Mouse (Mus musculus): Measurements from ENCODE around the gene Dbi. TPM values are rescaled to one million over a fixed set of nuclear protein-coding genes. Genes with fewer than 3 reads are reported as not detected.

Gene Dbi
- polyA plus RNA-seq, 1 experiment from 2014 or later = 768 TPM

- 80% methylated on average over 19 of the region's 19 CpGs for WGBS
These were observed 11.0 kb downstream of the Dbi start for GRCm38 (mm10) chr1:120109741-120110432.

GRCm38 (mm10) chr1:120105556-120105959 lies 15.3 kb downstream of the Dbi start:
- ATAC-seq (ENCODE audit: insufficient number of reproducible peaks, insufficient read depth, low FRiP score, low read depth) = 0 out of 2 replicates have a peak, but pooled peaks have one; percentile 23
- no peaks in the 10 kb centered on the region for H3K27me3 ChIP-seq (ENCODE audit: control insufficient read depth, insufficient read depth, low read length)
- 52% methylated on average over 5 of the region's 5 CpGs for WGBS
- H3K9me3 ChIP-seq (ENCODE audit: control insufficient read depth, low read length) = no peaks in the 10 kb centered on the region
- no peak overlapping the region for H3K4me2 ChIP-seq (ENCODE audit: low read length)
- H3K36me3 ChIP-seq (ENCODE audit: control insufficient read depth, insufficient read depth, low read length) = no peaks in the 10 kb centered on the region
- H3K27ac ChIP-seq (replicated peaks in 1 of 2; ENCODE audit: control insufficient read depth in 1 of 2, insufficient read depth in 1 of 2, low read depth in 2 of 2, low read length in 2 of 2) = no peak overlapping the region
- no peaks in the 10 kb centered on the region for H3K4me1 ChIP-seq (ENCODE audit: control insufficient read depth in 2 of 2, insufficient read depth in 2 of 2, low read length in 2 of 2)
- no peak overlapping the region for H3K4me3 ChIP-seq (ENCODE audit: control insufficient read depth in 1 of 2, insufficient read depth in 1 of 2, low read depth in 1 of 2, low read length in 2 of 2)
- no peak overlapping the region for H3K9ac ChIP-seq (ENCODE audit: low read length)

More at GRCm38 (mm10) chr1:120109741-120110432, 11.0 kb downstream of the Dbi start:
- no peak overlapping the region for H3K9ac ChIP-seq (ENCODE audit: low read length)
- no peak for ATAC-seq (ENCODE audit: insufficient number of reproducible peaks, insufficient read depth, low FRiP score, low read depth)
- H3K4me2 ChIP-seq (ENCODE audit: low read length) = no peak overlapping the region
- H3K4me3 ChIP-seq (ENCODE audit: control insufficient read depth in 1 of 2, insufficient read depth in 1 of 2, low read depth in 1 of 2, low read length in 2 of 2) = no peak overlapping the region
- peaks cover 33% of the 10 kb centered on the region for H3K36me3 ChIP-seq (ENCODE audit: control insufficient read depth, insufficient read depth, low read length)
- H3K27me3 ChIP-seq (ENCODE audit: control insufficient read depth, insufficient read depth, low read length) = no peaks in the 10 kb centered on the region
- H3K27ac ChIP-seq (replicated peaks in 1 of 2; ENCODE audit: control insufficient read depth in 1 of 2, insufficient read depth in 1 of 2, low read depth in 2 of 2, low read length in 2 of 2) = no peak overlapping the region
- peaks cover 6% of the 10 kb centered on the region; the same call in 1 of the 2 replicates for H3K9me3 ChIP-seq (ENCODE audit: control insufficient read depth, low read length)
- H3K4me1 ChIP-seq (ENCODE audit: control insufficient read depth in 2 of 2, insufficient read depth in 2 of 2, low read length in 2 of 2) = no peaks in the 10 kb centered on the region

- no peak overlapping the region for H3K4me2 ChIP-seq (ENCODE audit: low read length)
- ATAC-seq (ENCODE audit: insufficient number of reproducible peaks, insufficient read depth, low FRiP score, low read depth) = no peak
- H3K9ac ChIP-seq (ENCODE audit: low read length) = no peak overlapping the region
- no peaks in the 10 kb centered on the region for H3K4me1 ChIP-seq (ENCODE audit: control insufficient read depth in 2 of 2, insufficient read depth in 2 of 2, low read length in 2 of 2)
- no peaks in the 10 kb centered on the region for H3K9me3 ChIP-seq (ENCODE audit: control insufficient read depth, low read length)
- H3K36me3 ChIP-seq (ENCODE audit: control insufficient read depth, insufficient read depth, low read length) = no peaks in the 10 kb centered on the region
- 79% methylated on average over 3 of the region's 3 CpGs for WGBS
- no peak overlapping the region for H3K27ac ChIP-seq (replicated peaks in 1 of 2; ENCODE audit: control insufficient read depth in 1 of 2, insufficient read depth in 1 of 2, low read depth in 2 of 2, low read length in 2 of 2)
- no peak overlapping the region for H3K4me3 ChIP-seq (ENCODE audit: control insufficient read depth in 1 of 2, insufficient read depth in 1 of 2, low read depth in 1 of 2, low read length in 2 of 2)
- H3K27me3 ChIP-seq (ENCODE audit: control insufficient read depth, insufficient read depth, low read length) = no peaks in the 10 kb centered on the region
These were observed 19.7 kb downstream of the Dbi start for GRCm38 (mm10) chr1:120101227-120101609.

- H3K4me3 ChIP-seq (ENCODE audit: control insufficient read depth in 1 of 2, insufficient read depth in 1 of 2, low read depth in 1 of 2, low read length in 2 of 2) = no peak overlapping the region
- H3K36me3 ChIP-seq (ENCODE audit: control insufficient read depth, insufficient read depth, low read length) = no peaks in the 10 kb centered on the region
- no peak overlapping the region for H3K27ac ChIP-seq (replicated peaks in 1 of 2; ENCODE audit: control insufficient read depth in 1 of 2, insufficient read depth in 1 of 2, low read depth in 2 of 2, low read length in 2 of 2)
- no peak overlapping the region for H3K9ac ChIP-seq (ENCODE audit: low read length)
- H3K4me1 ChIP-seq (ENCODE audit: control insufficient read depth in 2 of 2, insufficient read depth in 2 of 2, low read length in 2 of 2) = no peaks in the 10 kb centered on the region
- WGBS = 78% methylated on average over 8 of the region's 8 CpGs
- H3K9me3 ChIP-seq (ENCODE audit: control insufficient read depth, low read length) = no peaks in the 10 kb centered on the region
- H3K27me3 ChIP-seq (ENCODE audit: control insufficient read depth, insufficient read depth, low read length) = no peaks in the 10 kb centered on the region
- no peak for ATAC-seq (ENCODE audit: insufficient number of reproducible peaks, insufficient read depth, low FRiP score, low read depth)
- H3K4me2 ChIP-seq (ENCODE audit: low read length) = no peak overlapping the region
These were observed 20.2 kb downstream of the Dbi start for GRCm38 (mm10) chr1:120100456-120101226.

GRCm38 (mm10) chr1:120099483-120099882 lies 21.4 kb downstream of the Dbi start:
- WGBS = 59% methylated on average over 6 of the region's 6 CpGs
- no peak for ATAC-seq (ENCODE audit: insufficient number of reproducible peaks, insufficient read depth, low FRiP score, low read depth)
- H3K4me3 ChIP-seq (ENCODE audit: control insufficient read depth in 1 of 2, insufficient read depth in 1 of 2, low read depth in 1 of 2, low read length in 2 of 2) = no peak overlapping the region
- no peaks in the 10 kb centered on the region for H3K36me3 ChIP-seq (ENCODE audit: control insufficient read depth, insufficient read depth, low read length)
- no peaks in the 10 kb centered on the region for H3K9me3 ChIP-seq (ENCODE audit: control insufficient read depth, low read length)
- H3K9ac ChIP-seq (ENCODE audit: low read length) = no peak overlapping the region
- H3K4me2 ChIP-seq (ENCODE audit: low read length) = no peak overlapping the region
- no peak overlapping the region for H3K27ac ChIP-seq (replicated peaks in 1 of 2; ENCODE audit: control insufficient read depth in 1 of 2, insufficient read depth in 1 of 2, low read depth in 2 of 2, low read length in 2 of 2)
- no peaks in the 10 kb centered on the region for H3K4me1 ChIP-seq (ENCODE audit: control insufficient read depth in 2 of 2, insufficient read depth in 2 of 2, low read length in 2 of 2)
- H3K27me3 ChIP-seq (ENCODE audit: control insufficient read depth, insufficient read depth, low read length) = no peaks in the 10 kb centered on the region

GRCm38 (mm10) chr1:120098327-120098726 lies 22.6 kb downstream of the Dbi start:
- H3K9ac ChIP-seq (ENCODE audit: low read length) = no peak overlapping the region
- H3K4me3 ChIP-seq (ENCODE audit: control insufficient read depth in 1 of 2, insufficient read depth in 1 of 2, low read depth in 1 of 2, low read length in 2 of 2) = no peak overlapping the region
- H3K4me1 ChIP-seq (ENCODE audit: control insufficient read depth in 2 of 2, insufficient read depth in 2 of 2, low read length in 2 of 2) = no peaks in the 10 kb centered on the region
- no peaks in the 10 kb centered on the region for H3K27me3 ChIP-seq (ENCODE audit: control insufficient read depth, insufficient read depth, low read length)
- 14% methylated on average over 7 of the region's 7 CpGs for WGBS
- H3K9me3 ChIP-seq (ENCODE audit: control insufficient read depth, low read length) = no peaks in the 10 kb centered on the region
- no peak overlapping the region for H3K27ac ChIP-seq (replicated peaks in 1 of 2; ENCODE audit: control insufficient read depth in 1 of 2, insufficient read depth in 1 of 2, low read depth in 2 of 2, low read length in 2 of 2)
- no peak overlapping the region for H3K4me2 ChIP-seq (ENCODE audit: low read length)
- H3K36me3 ChIP-seq (ENCODE audit: control insufficient read depth, insufficient read depth, low read length) = no peaks in the 10 kb centered on the region
- no peak for ATAC-seq (ENCODE audit: insufficient number of reproducible peaks, insufficient read depth, low FRiP score, low read depth)

DNA sequence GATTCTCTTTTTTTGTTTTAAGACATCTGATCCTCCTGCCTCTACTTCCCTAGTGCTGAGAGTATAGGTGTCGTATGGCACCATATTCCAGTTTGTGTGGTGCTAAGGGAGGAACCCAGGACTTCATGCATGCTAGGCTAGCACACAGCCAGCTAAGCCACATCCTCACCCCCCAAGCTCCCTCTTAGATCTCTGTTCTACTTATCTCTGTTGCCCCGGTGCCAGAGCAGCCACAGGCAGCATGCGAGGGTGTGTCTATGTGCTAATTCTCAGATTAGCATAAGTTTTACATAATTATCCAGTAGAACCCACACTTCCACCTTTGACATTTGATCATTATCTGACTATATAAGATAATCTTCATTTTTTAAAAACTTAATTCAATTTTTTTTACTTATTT lies 26.0 kb downstream of the Dbi start:
- no peaks in the 10 kb centered on the region for H3K36me3 ChIP-seq (ENCODE audit: control insufficient read depth, insufficient read depth, low read length)
- no peak overlapping the region for H3K27ac ChIP-seq (replicated peaks in 1 of 2; ENCODE audit: control insufficient read depth in 1 of 2, insufficient read depth in 1 of 2, low read depth in 2 of 2, low read length in 2 of 2)
- no peaks in the 10 kb centered on the region; a peak in 1 of 4 replicates for H3K4me1 ChIP-seq (ENCODE audit: control insufficient read depth in 2 of 2, insufficient read depth in 2 of 2, low read length in 2 of 2)
- no peak overlapping the region for H3K4me2 ChIP-seq (ENCODE audit: low read length)
- no peaks in the 10 kb centered on the region for H3K9me3 ChIP-seq (ENCODE audit: control insufficient read depth, low read length)
- 44% methylated on average over 3 of the region's 3 CpGs for WGBS
- H3K27me3 ChIP-seq (ENCODE audit: control insufficient read depth, insufficient read depth, low read length) = no peaks in the 10 kb centered on the region
- no peak overlapping the region for H3K4me3 ChIP-seq (ENCODE audit: control insufficient read depth in 1 of 2, insufficient read depth in 1 of 2, low read depth in 1 of 2, low read length in 2 of 2)
- no peak for ATAC-seq (ENCODE audit: insufficient number of reproducible peaks, insufficient read depth, low FRiP score, low read depth)
- H3K9ac ChIP-seq (ENCODE audit: low read length) = no peak overlapping the region
